Mouse (Mus musculus) bone marrow, adult 2 months (tissue): ENCODE results near the gene Cdkl1. TPM values are rescaled to one million over a fixed set of nuclear protein-coding genes. Genes with fewer than 3 reads are reported as not detected.

Experiments
- H3K27ac ChIP-seq: fragments of 200-500 bp; 2 replicates; pipeline ENCODE4 v1.5.1; 2012; ENCODE audit warnings: low read depth, mild to moderate bottlenecking, control low read depth, inconsistent platforms, low read length; ENCODE audit not compliant: control insufficient read depth, poor library complexity, insufficient read depth
- H3K4me1 ChIP-seq: fragments of 200-500 bp; 2 replicates; pipeline ENCODE4 v1.6.1; 2011; ENCODE audit warnings: low read length; ENCODE audit not compliant: control insufficient read depth, insufficient read depth
- H3K4me3 ChIP-seq: fragments of 200-500 bp; replicated peaks from 2 replicates; pipeline ENCODE3; 2011; ENCODE audit warnings: mild to moderate bottlenecking, low read depth, low read length, control low read depth; ENCODE audit not compliant: control insufficient read depth
- CTCF ChIP-seq: fragments of 200-500 bp; IDR thresholded peaks from 2 replicates; pipeline ENCODE4 v1.5.1; 2011; ENCODE audit warnings: low read length, control low read depth; ENCODE audit not compliant: control insufficient read depth, insufficient read depth
- POLR2A ChIP-seq: fragments of 200-500 bp; IDR thresholded peaks from 2 replicates; pipeline ENCODE4 v1.6.1; 2011; ENCODE audit warnings: low read depth, mild to moderate bottlenecking, control low read depth, low read length, borderline replicate concordance; ENCODE audit not compliant: control insufficient read depth
- WGBS: fragments of 180-500 bp; shearing (Covaris S2); methylation state at CpG from one replicate; pipeline ENCODE4 v1.1.7; 2018; 5-methylcytosine and 5-hydroxymethylcytosine counted together
- polyA plus RNA-seq: library from polyadenylated mRNA; stranded (reverse); fragments of >200 nt; gene quantifications from 2 replicates; pipeline ENCODE4 v1.2.4, GENCODE M21; 2011; ENCODE audit warnings: low replicate concordance; ENCODE audit not compliant: missing spikeins, insufficient read depth, insufficient read length

The Cdkl1 gene
- polyA plus RNA-seq = 3.9 and 5.0 TPM in 2 replicates

GRCm38 (mm10) chr12:69790530-69791505, at the start of gene Cdkl1:
Gene Cdkl1 (minus strand): TSS chr12:69791267.
- H3K4me1 ChIP-seq = no peaks in the 10 kb centered on the region
- peak within 1 kb of the TSS; percentile 64 for H3K27ac ChIP-seq
- H3K4me3 ChIP-seq = peak within 1 kb of the TSS; percentile 70
- TF ChIP-seq POLR2A (peak; percentile 57; the same call in 1 of the 2 replicates), CTCF (no peak)
- WGBS = under 1% methylated on average over 45 of the region's 45 CpGs

GRCm38 (mm10) chr12:69838376-69838775, 47.3 kb upstream of the Cdkl1 start:
- H3K4me3 ChIP-seq = no peak overlapping the region
- no peak overlapping the region for H3K27ac ChIP-seq
- TF ChIP-seq POLR2A = no peak
- TF ChIP-seq CTCF = no peak
- no peaks in the 10 kb centered on the region; the same call in 1 of the 2 replicates for H3K4me1 ChIP-seq
- WGBS = 48% methylated on average over 11 of the region's 11 CpGs

GRCm38 (mm10) chr12:69833982-69834604, 43.0 kb upstream of the Cdkl1 start:
- Histone ChIP-seq H3K4me1 (no peaks in the 10 kb centered on the region; the same call in 1 of the 2 replicates), H3K4me3 (no peak overlapping the region), H3K27ac (no peak overlapping the region)
- TF ChIP-seq CTCF (no peak), POLR2A (no peak)
- 95% methylated on average over 12 of the region's 12 CpGs for WGBS

GRCm38 (mm10) chr12:69831239-69831910, 40.3 kb upstream of the Cdkl1 start:
- 94% methylated on average over 9 of the region's 9 CpGs for WGBS
- Histone ChIP-seq H3K27ac (no peak overlapping the region), H3K4me3 (no peak overlapping the region), H3K4me1 (no peaks in the 10 kb centered on the region)
- TF ChIP-seq POLR2A (no peak), CTCF (no peak)

- 81% methylated on average over 2 of the region's 2 CpGs for WGBS
- Histone ChIP-seq H3K4me3 (no peak overlapping the region), H3K27ac (no peak overlapping the region), H3K4me1 (no peaks in the 10 kb centered on the region)
- TF ChIP-seq CTCF = no peak
- no peak for TF ChIP-seq POLR2A
Measured at GRCm38 (mm10) chr12:69828214-69828613, 37.1 kb upstream of the Cdkl1 start.

GRCm38 (mm10) chr12:69824881-69825597, 34.0 kb upstream of the Cdkl1 start:
- no peak for TF ChIP-seq CTCF
- TF ChIP-seq POLR2A = no peak
- Histone ChIP-seq H3K4me3 (no peak overlapping the region), H3K4me1 (no peaks in the 10 kb centered on the region), H3K27ac (no peak overlapping the region)
- WGBS = 89% methylated on average over 9 of the region's 9 CpGs

GRCm38 (mm10) chr12:69814272-69814671, 23.2 kb upstream of the Cdkl1 start:
- TF ChIP-seq POLR2A = no peak
- no peak for TF ChIP-seq CTCF
- Histone ChIP-seq H3K4me3 (no peak overlapping the region), H3K4me1 (no peaks in the 10 kb centered on the region), H3K27ac (no peak overlapping the region)
- WGBS = 80% methylated on average over 6 of the region's 6 CpGs
